Mouse (Mus musculus): ENCODE data around the gene Mybpc1. TPM values are rescaled to one million over a fixed set of nuclear protein-coding genes. Genes with fewer than 3 reads are reported as not detected.

The Mybpc1 gene
- polyA plus RNA-seq, 1 experiment = 1.5 TPM

DNA sequence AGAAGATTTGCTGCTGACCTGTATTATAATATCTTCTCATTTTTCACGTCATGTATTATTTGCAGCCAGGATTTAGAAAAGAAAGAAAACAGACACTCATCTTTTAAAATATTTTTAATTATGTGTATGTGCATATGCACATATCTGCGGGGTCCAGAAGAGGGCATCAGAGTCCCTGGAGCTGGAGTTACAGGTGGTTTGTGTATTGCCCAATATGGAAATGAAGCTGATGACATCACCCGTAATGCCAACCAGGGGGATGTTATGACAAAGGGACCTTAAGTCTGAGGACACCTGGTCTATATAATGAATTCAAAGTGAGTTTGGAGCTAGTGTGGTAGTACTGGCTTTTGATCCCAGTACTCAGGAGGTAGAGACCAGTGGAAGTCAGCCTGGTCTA lies 15.9 kb upstream of the Mybpc1 start:
- Histone ChIP-seq H3K4me1 (ENCODE audit: control insufficient read depth, insufficient read depth, low read length) (no peaks in the 10 kb centered on the region), H3K27ac (ENCODE audit: control insufficient read depth, insufficient read depth, low read depth, low read length, poor library complexity) (no peak overlapping the region), H3K4me3 (replicated peaks; ENCODE audit: control insufficient read depth, low read depth, low read length) (no peak overlapping the region)
- TF ChIP-seq POLR2A (IDR thresholded peaks at IDR 0.05; ENCODE audit: borderline replicate concordance, control insufficient read depth, low read depth, low read length) (no peak), CTCF (IDR thresholded peaks at IDR 0.05; ENCODE audit: control insufficient read depth, insufficient read depth, low read length) (no peak)
- WGBS = 78% methylated on average over 3 of the region's 3 CpGs

DNA sequence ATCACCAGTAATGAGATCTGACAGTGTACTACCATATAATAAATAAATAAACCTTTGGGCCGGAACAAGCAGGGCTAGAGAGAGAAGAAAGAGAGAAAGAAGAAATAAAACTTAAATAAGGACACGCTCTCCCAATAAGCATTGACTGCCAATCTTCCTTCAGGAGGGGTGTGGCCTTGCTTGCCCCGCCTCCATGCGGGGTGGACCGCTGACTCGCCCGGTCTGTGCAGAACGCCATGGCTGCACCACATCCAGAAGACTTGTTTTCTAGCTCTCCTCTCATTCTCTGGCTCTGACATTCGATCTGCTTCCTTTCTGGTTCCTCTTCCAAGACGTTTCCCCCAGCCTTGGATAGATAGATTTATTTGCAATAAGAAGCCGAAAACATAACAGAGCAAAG lies 8.1 kb upstream of the Mybpc1 start:
- H3K4me3 ChIP-seq (replicated peaks; ENCODE audit: control insufficient read depth, low read depth, low read length) = no peak overlapping the region
- H3K4me1 ChIP-seq (ENCODE audit: control insufficient read depth, insufficient read depth, low read length) = no peaks in the 10 kb centered on the region
- no peak for TF ChIP-seq POLR2A (IDR thresholded peaks at IDR 0.05; ENCODE audit: borderline replicate concordance, control insufficient read depth, low read depth, low read length)
- TF ChIP-seq CTCF (IDR thresholded peaks at IDR 0.05; ENCODE audit: control insufficient read depth, insufficient read depth, low read length) = no peak
- no peak overlapping the region for H3K27ac ChIP-seq (ENCODE audit: control insufficient read depth, insufficient read depth, low read depth, low read length, poor library complexity)
- WGBS = 86% methylated on average over 11 of the region's 11 CpGs

DNA sequence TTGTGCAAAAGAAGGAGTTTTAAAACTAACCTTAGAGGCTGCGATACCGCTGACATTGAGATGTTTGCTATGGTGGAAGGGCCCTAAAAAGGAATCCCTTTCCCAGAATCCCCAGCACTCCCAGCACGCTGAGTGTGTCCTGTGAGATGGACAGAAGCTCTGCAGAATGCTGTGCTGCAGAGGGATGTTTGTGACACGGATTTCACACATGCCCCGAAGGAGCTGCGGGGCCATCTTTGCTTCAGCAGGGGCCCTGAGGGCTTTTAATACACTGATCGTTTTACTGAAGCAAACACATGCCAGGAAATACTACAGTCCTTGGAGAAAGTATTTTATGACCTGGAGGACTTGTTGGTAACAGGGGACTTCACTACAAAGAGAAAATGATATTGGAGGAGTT lies 1.7 kb upstream of the Mybpc1 start:
- TF ChIP-seq POLR2A (IDR thresholded peaks at IDR 0.05; ENCODE audit: borderline replicate concordance, control insufficient read depth, low read depth, low read length) (no peak), CTCF (IDR thresholded peaks at IDR 0.05; ENCODE audit: control insufficient read depth, insufficient read depth, low read length) (no peak)
- Histone ChIP-seq H3K27ac (ENCODE audit: control insufficient read depth, insufficient read depth, low read depth, low read length, poor library complexity) (no peak overlapping the region), H3K4me1 (ENCODE audit: control insufficient read depth, insufficient read depth, low read length) (no peaks in the 10 kb centered on the region), H3K4me3 (replicated peaks; ENCODE audit: control insufficient read depth, low read depth, low read length) (no peak overlapping the region)
- 79% methylated on average over 7 of the region's 7 CpGs for WGBS

DNA sequence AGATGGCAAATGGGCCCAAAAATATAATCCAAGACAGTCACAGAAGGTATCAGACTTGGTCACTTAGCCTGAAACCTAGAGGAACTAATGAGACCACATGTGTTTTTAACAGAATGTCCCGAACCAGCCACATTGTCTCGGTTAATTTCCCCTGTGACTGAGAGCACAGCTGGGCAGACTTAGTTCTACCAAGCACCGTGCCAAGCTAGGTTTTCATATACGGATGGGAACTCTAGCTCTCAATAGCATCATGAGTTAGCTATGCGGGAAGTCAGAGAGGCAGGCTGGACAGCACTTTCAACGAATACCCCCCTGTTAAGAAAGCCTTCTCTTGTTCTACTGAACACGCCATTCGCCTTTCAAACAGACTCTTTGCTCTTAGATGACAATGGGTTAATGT lies 1.1 kb upstream of the Mybpc1 start:
- Histone ChIP-seq H3K27ac (ENCODE audit: control insufficient read depth, insufficient read depth, low read depth, low read length, poor library complexity) (no peak overlapping the region), H3K4me3 (replicated peaks; ENCODE audit: control insufficient read depth, low read depth, low read length) (no peak overlapping the region), H3K4me1 (ENCODE audit: control insufficient read depth, insufficient read depth, low read length) (no peaks in the 10 kb centered on the region)
- 81% methylated on average over 8 of the region's 8 CpGs for WGBS
- no peak for TF ChIP-seq POLR2A (IDR thresholded peaks at IDR 0.05; ENCODE audit: borderline replicate concordance, control insufficient read depth, low read depth, low read length)
- TF ChIP-seq CTCF (IDR thresholded peaks at IDR 0.05; ENCODE audit: control insufficient read depth, insufficient read depth, low read length) = no peak

DNA sequence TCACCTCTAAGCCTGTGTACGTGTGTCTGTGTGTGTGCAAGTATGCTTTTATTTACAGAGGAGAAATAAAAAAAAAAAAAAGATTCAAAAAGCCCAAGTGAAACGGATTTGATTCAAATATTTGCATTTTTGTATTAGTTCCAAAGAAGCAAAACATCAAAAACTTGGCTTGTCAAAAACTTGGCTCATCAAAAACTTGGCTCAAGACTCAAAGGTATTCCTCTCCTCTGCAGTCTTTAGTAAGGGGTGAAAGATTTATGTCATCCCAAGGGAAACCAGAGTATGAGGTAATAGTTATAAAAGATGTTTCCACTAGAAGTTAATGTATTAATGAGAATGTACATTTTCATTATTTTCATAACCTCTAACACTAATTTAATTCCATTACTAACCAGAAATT lies 1.2 kb downstream of the Mybpc1 start:
- WGBS = 65% methylated on average over 2 of the region's 2 CpGs
- H3K4me1 ChIP-seq (ENCODE audit: control insufficient read depth, insufficient read depth, low read length) = no peaks in the 10 kb centered on the region
- no peak for TF ChIP-seq CTCF (IDR thresholded peaks at IDR 0.05; ENCODE audit: control insufficient read depth, insufficient read depth, low read length)
- TF ChIP-seq POLR2A (IDR thresholded peaks at IDR 0.05; ENCODE audit: borderline replicate concordance, control insufficient read depth, low read depth, low read length) = no peak
- H3K4me3 ChIP-seq (replicated peaks; ENCODE audit: control insufficient read depth, low read depth, low read length) = no peak overlapping the region
- H3K27ac ChIP-seq (ENCODE audit: control insufficient read depth, insufficient read depth, low read depth, low read length, poor library complexity) = no peak overlapping the region

DNA sequence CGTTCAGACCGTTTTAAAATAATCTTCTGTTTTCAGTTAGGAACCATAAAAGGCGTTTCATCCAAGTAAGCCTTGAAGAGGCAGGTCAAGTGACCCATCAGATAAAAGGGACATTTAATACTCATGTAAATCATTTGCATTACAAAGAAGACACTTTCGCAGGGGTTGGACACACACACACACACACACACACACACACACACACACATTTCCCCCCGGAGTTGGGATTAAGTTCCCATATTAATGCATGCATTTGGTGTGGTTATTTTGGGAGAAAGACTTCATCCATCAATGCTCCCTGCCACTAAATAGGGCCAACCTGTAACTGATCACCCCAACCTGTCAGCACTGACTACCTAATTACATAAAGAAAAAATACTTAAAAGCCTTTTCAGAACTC lies 1.7 kb downstream of the Mybpc1 start:
- H3K4me3 ChIP-seq (replicated peaks; ENCODE audit: control insufficient read depth, low read depth, low read length) = no peak overlapping the region
- no peaks in the 10 kb centered on the region for H3K4me1 ChIP-seq (ENCODE audit: control insufficient read depth, insufficient read depth, low read length)
- H3K27ac ChIP-seq (ENCODE audit: control insufficient read depth, insufficient read depth, low read depth, low read length, poor library complexity) = no peak overlapping the region
- WGBS = 84% methylated on average over 5 of the region's 5 CpGs
- TF ChIP-seq POLR2A (IDR thresholded peaks at IDR 0.05; ENCODE audit: borderline replicate concordance, control insufficient read depth, low read depth, low read length) (no peak), CTCF (IDR thresholded peaks at IDR 0.05; ENCODE audit: control insufficient read depth, insufficient read depth, low read length) (no peak)

DNA sequence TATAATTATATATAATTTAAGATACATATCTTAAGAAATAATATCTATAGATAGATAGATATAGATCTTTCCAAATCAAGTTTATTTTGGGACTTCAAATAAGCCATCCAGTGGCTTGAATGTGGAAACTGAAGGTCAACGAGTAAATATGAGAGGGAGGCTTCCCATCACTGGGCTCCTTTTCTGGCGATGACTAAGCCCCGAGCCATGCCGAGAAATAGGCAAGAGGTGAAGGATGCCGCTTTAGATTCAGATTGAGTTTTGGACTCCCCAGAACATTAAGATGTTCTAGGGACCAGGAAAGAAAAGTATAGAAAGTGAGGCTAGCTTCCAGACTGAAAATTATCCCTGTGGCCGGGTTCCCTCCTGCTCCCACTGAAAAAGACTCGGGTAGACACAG lies 4.4 kb downstream of the Mybpc1 start:
- TF ChIP-seq CTCF (IDR thresholded peaks at IDR 0.05; ENCODE audit: control insufficient read depth, insufficient read depth, low read length) = no peak
- TF ChIP-seq POLR2A (IDR thresholded peaks at IDR 0.05; ENCODE audit: borderline replicate concordance, control insufficient read depth, low read depth, low read length) = no peak
- no peak overlapping the region for H3K4me3 ChIP-seq (replicated peaks; ENCODE audit: control insufficient read depth, low read depth, low read length)
- H3K4me1 ChIP-seq (ENCODE audit: control insufficient read depth, insufficient read depth, low read length) = no peaks in the 10 kb centered on the region
- WGBS = 83% methylated on average over 7 of the region's 7 CpGs
- no peak overlapping the region for H3K27ac ChIP-seq (ENCODE audit: control insufficient read depth, insufficient read depth, low read depth, low read length, poor library complexity)

DNA sequence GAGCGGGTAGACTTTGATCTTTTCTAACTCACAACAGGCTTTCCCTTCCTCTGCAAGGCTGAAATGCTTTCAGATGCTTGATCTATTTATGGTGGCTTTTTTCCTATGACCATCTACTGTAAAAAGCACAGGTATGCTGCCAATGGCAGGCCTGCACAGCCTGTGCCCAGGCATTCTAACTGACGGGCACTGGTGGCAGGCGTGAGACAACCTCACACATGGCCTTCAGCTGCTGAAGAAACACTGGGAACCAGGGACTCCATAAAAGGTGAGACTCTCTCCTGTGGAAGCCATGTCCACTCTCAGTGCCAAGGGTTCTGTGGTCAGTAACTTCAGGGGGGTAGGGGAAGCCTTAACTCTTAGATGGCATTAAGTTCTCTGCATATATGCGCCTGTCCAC lies 12.6 kb downstream of the Mybpc1 start:
- Histone ChIP-seq H3K27ac (ENCODE audit: control insufficient read depth, insufficient read depth, low read depth, low read length, poor library complexity) (no peak overlapping the region), H3K4me3 (replicated peaks; ENCODE audit: control insufficient read depth, low read depth, low read length) (no peak overlapping the region), H3K4me1 (ENCODE audit: control insufficient read depth, insufficient read depth, low read length) (no peaks in the 10 kb centered on the region)
- TF ChIP-seq POLR2A (IDR thresholded peaks at IDR 0.05; ENCODE audit: borderline replicate concordance, control insufficient read depth, low read depth, low read length) (no peak), CTCF (IDR thresholded peaks at IDR 0.05; ENCODE audit: control insufficient read depth, insufficient read depth, low read length) (no peak)
- WGBS = 75% methylated on average over 4 of the region's 4 CpGs

DNA sequence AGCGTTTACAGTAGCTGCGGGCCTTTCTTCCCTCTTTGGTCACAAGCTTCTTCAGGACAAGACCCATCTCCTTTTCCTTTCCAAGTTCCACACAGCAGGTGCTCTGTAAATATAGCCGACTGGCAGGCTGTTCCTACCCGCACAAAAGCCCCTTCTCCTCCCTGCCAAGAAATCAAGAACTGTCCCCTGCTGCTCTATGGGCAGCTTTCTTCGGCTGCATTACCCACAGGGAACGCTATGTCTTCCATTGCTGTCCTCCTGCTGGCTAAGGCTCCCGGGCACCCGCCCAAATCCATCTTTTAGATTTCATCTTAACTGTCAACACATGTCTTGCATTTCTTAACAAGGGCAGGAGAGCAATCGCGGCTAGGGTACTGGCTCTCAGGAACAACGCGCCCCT lies 13.9 kb downstream of the Mybpc1 start:
- TF ChIP-seq CTCF (IDR thresholded peaks at IDR 0.05; ENCODE audit: control insufficient read depth, insufficient read depth, low read length) (no peak), POLR2A (IDR thresholded peaks at IDR 0.05; ENCODE audit: borderline replicate concordance, control insufficient read depth, low read depth, low read length) (no peak)
- 85% methylated on average over 12 of the region's 12 CpGs for WGBS
- no peaks in the 10 kb centered on the region for H3K4me1 ChIP-seq (ENCODE audit: control insufficient read depth, insufficient read depth, low read length)
- H3K4me3 ChIP-seq (replicated peaks; ENCODE audit: control insufficient read depth, low read depth, low read length) = no peak overlapping the region
- H3K27ac ChIP-seq (ENCODE audit: control insufficient read depth, insufficient read depth, low read depth, low read length, poor library complexity) = no peak overlapping the region

All from bone marrow, adult 2 months (tissue).